Mouse (Mus musculus): ENCODE data around the gene Pnpt1.

Pnpt1 gene

DNA sequence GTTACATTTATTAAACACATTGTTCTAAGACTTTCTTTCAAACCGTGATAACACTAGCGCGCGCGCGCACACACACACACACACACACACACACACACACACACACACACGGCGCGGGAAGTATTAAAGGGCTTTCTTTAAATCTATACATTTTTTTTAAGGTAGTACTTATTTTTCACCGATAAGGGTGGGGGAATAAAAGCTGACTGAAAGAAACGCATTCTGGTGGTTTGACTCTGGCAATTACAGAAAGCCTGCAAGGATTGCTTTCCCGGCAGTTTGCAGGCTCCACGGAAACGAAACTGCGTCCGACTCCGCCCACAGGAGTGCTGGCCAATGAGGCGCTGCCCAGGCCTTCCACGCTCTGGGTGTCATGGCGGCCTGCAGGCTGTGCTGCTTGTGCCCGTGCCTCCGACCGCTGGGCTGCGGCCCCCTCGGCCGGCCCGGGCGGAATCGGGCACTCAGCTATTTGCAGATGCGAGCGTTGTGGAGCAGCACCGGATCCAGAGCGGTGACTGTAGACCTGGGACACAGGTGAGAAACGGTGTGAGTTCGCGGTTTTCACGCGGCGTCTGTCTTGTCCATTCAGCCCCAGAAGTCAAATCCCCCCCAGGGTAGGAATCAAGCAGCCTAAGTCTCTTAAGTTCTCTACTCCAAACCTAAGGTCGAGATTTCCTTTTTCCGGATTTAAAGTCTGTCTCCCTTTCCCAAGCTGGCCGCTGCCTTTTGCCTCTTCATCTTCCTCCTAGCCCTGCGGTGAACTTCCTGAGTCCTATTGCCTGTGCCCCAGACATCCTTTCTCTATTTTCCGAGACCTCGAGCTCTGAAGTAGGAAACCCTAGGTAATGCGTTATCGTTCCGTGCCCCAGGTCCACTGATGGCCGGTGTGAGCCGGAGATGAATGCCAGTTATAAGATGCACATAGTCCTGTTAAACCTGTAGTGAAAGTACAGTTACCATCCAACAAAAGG, at the start of gene Pnpt1:
Gene Pnpt1 (plus strand): TSS at position 360 of the 971 bp plus-strand sequence.
- TF ChIP-seq GATA4 (IDR thresholded peaks at IDR 0.05; ENCODE audit: insufficient replicate concordance, low read length) = no peak

DNA sequence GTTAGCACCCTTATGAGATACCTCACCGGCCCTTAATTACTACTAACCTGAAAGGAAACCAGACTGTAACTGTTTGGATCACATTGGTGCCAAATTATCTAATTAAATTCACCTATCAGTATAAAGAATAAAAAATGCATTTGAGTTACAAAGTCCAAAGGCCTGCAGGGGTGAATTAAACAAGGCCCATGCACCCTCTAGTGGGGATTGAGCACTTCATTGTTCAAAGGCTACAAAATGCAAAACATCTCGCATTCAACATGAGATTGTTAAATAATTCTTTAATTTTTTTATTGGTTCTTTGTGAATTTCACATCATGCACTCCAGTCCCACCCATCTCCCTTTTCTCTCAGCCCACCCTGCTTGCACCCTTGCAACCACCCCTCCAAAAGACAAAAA, 38.1 kb upstream of the Pnpt1 start:
- TF ChIP-seq GATA4 (IDR thresholded peaks at IDR 0.05; ENCODE audit: insufficient replicate concordance, low read length) = no peak

DNA sequence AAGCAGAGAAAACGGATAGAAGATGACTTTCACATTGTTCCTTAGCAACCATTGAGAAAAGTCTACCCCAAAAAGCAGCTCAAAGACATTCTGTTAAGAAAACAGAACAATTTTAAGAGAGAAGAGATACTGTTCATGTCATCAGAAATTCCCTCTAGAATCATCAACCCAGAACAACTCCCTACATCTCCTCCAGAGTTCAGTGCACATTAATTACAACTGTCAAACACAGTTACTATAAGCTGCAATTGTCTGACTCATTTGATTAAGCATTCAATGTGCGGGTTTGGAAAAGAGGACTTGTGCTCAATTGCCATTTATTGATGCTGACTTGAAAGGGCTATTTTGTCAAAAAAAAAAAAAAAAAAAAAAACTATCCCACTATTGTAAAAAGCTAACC, 31.6 kb upstream of the Pnpt1 start:
- no peak for TF ChIP-seq GATA4 (IDR thresholded peaks at IDR 0.05; ENCODE audit: insufficient replicate concordance, low read length)

DNA sequence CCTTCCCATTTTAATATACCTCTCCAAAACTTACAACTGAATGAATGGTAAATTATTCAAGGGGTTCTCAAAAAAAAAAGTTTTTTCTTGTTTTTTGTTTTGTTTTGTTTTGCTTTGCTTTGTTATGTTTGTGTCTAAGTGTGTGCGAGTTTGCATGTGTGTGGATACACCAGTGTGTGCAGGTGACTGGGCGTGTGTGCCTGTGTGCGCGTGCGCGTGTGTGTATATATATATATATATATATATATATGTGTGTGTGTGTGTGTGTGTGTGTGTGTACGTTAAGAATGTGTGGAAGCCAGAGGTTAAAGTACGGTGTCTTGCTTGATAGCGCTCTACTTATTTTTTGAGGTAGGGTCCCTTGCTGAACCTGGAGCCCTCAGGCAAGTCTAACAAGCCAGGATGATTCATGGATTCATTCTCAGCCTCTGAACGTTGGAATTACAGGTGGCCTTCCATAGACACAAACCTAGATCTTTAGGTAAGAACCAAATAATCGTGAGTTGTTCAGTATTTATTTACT, 621 bp upstream of the Pnpt1 start:
- no peak for TF ChIP-seq GATA4 (IDR thresholded peaks at IDR 0.05; ENCODE audit: insufficient replicate concordance, low read length)

DNA sequence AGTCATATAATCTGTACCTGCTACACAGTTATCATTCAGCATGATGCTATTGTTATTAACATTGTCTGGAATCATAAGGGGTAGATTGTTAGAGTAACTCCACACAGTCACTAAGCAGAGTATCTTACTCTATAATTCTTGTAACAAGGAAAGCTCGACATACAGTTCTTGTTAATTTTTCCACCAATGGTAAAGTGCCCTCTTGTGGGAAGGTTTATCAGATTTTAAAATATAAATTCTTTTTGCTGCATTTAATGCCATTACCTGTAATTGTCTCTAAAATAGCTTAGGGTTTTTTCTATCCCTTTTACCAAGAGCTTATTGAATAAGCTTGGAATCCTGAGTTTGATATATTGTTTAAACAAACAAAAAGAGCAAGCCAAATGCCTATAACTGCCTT, 10.1 kb downstream of the Pnpt1 start:
- TF ChIP-seq GATA4 (IDR thresholded peaks at IDR 0.05; ENCODE audit: insufficient replicate concordance, low read length) = no peak

DNA sequence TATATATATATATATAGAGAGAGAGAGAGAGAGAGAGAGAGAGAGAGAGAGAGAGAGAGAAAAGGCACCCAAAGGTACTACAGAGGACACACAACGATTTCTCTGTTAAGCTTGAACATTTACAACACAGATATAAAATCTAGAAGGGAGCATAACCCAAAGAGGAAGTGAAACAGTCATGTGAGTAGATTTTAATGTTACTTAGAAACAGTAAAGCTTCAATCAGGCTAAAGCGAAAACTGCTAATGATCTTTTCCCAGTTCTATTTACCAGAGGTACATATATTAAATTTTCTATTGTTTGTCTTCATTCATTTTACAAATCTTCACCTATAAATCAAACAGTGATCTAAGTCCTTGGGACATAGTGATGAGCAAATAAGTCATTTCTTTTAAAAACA, 18.4 kb downstream of the Pnpt1 start:
- TF ChIP-seq GATA4 (IDR thresholded peaks at IDR 0.05; ENCODE audit: insufficient replicate concordance, low read length) = no peak

DNA sequence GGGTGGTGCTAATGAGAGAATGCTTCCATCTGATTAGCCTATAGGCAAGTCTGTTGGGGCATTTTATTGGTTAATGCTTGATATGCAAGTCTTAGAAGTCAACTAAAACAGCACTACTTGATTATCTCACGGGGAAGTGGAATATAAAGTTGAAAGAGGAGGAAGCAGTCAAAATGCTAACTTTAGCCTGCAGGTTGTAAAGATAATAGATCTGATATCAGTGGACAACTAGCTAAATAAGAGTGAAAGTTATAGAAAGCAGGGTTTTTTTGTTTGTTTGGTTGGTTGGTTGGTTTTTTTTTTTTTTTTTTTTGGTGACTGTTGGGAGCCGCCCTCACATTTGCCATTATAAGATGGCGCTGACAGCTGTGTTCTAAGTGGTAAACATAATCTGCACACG, 33.0 kb downstream of the Pnpt1 start:
- no peak for TF ChIP-seq GATA4 (IDR thresholded peaks at IDR 0.05; ENCODE audit: insufficient replicate concordance, low read length)

DNA sequence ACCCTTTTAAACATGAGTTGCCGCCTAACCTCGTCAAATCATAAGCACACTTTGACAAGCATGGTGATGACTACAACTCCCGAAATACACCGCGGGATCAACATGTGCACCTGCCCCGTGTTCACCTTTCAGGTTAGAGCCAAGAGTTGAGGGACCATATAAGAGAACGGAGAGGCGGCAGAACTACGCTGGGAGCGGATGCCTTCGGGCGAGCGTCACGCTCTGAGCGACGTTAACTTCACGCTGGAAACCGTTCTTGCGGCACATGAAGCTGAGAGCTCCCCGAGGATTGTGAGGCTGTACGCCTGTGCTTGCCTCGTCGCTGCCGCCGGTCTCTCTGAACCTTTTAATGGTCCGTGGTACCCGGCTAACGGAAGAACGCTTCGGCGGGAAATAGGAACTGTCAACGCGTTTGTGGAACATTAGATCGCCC, 41.4 kb downstream of the Pnpt1 start:
- TF ChIP-seq GATA4 (IDR thresholded peaks at IDR 0.05; ENCODE audit: insufficient replicate concordance, low read length) = no peak

DNA sequence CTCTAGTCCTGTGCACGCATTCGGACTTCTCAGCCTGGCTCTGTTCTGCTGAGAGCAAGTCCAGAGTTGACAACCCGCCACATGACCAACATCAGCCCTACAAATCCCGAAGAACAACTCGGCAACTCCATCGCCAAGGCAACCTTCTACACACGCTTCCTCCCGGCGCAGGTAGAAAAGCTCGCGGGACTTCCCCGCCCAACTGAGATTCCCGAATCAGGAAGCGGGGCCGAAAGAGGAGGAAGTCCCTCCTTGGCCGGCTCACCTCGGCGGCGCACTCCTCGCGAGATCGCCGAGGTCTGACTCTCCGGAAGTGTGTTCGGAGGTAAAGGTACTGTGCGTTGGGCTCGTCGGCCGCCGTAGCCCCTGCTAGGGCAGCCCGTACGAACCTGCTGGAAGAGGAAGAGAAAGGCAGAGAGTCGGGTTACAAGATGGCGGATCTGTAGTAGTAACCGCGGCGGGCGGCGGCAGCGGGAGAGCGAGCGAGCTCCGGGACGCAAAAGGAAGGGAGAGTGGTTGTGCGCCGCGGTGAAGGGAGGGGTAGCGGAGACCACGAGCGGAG, 42.1 kb downstream of the Pnpt1 start, which contains the start of gene Ppp4r3b:
Gene Ppp4r3b (plus strand): TSS at position 328 of the 562 bp plus-strand sequence.
- TF ChIP-seq GATA4 (IDR thresholded peaks at IDR 0.05; ENCODE audit: insufficient replicate concordance, low read length) = no peak; the same call in 1 of the 2 replicates

DNA sequence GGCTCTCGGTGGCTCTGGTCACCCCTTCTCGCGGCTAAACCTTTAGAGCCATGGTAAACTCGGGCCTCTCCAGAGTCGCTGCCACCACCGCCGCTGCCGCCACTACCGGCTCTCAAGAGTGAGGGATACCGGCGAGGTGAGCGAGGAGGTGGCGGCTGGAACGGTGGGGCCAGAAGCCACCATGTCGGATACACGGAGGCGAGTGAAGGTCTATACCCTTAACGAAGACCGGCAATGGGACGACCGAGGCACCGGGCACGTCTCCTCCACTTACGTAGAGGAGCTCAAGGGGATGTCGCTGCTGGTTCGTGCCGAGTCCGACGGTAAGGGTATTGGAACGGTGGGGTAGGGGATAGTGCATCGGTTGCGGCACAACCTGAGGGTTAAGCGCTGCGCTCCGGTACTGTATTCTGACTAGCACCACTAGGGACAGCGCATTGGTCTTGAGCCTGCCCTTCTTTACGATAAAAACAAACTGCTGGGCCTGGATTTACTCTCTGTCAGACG, 42.6 kb downstream of the Pnpt1 start:
- no peak for TF ChIP-seq GATA4 (IDR thresholded peaks at IDR 0.05; ENCODE audit: insufficient replicate concordance, low read length)

DNA sequence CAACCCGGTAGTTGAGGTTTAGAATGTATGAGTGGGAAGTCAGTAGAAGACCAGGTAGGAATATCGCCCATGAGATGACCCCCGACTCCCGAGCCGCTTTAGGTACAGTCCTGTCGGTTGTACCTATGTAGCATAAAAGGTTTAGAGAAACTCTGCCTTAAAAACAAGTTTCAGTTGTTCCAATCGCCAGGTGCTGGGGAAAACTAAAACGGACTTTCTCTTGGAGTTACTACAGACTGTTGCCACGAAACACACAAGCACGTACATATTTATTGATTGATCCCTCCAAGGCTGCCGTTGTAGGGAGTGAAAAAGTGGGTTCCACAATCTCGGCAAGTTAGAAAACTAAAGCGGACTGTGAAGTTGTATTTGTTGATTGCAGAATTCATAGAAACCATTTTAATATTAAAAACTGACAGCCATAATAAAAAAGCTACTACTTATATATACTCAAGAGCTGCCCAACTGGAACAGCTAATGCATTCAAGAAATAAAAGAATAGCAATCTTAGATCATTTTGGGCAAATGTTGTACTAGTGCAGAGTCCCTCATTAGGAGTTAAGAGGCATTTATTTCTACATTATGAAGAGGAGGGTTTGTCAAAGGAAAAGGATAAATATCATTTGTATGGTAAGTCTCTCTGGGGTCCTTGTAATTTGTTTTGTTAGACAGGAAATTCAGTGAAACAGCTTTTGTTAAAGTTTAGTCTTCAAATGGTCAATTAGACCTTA, 43.3 kb downstream of the Pnpt1 start:
- no peak for TF ChIP-seq GATA4 (IDR thresholded peaks at IDR 0.05; ENCODE audit: insufficient replicate concordance, low read length)

DNA sequence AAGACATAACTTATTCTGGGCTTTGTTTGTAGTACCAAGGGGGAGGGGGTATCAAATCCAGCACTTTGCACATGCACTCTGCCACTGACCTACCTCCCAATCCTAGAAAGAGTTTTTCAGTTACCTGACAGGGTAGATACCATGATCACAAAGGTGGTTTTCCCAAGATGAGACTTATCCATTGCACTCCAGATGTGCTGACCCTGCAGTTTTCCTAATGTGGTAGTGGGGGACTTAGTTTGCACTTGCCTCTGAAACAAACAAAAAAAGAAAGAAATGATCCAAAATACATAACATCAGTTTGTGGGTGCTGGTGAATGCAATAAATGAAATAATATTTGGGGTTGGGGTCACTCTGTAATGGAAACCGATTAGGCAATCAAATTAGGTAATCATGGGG, 48.8 kb downstream of the Pnpt1 start:
- TF ChIP-seq GATA4 (IDR thresholded peaks at IDR 0.05; ENCODE audit: insufficient replicate concordance, low read length) = no peak

DNA sequence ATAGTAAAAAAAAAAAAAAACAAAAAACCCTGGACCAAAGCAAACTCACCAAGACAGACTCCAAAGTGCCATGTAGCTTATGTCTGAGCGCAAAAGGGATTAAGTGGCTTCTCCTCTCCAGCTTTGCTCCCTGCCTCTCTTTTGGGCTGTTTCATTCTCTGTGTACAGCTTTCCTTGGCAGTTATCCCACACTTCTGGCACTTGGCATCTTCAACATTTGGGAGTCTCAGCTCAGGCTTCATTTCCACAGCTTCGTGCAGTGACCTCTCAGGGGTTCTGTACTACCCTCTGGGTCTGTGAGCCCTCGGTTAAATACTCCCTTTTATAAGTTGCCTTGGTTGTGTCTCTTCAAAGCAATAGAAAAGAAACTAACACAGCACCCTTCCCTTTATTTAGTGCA, 50.1 kb downstream of the Pnpt1 start:
- TF ChIP-seq GATA4 (IDR thresholded peaks at IDR 0.05; ENCODE audit: insufficient replicate concordance, low read length) = no peak

DNA sequence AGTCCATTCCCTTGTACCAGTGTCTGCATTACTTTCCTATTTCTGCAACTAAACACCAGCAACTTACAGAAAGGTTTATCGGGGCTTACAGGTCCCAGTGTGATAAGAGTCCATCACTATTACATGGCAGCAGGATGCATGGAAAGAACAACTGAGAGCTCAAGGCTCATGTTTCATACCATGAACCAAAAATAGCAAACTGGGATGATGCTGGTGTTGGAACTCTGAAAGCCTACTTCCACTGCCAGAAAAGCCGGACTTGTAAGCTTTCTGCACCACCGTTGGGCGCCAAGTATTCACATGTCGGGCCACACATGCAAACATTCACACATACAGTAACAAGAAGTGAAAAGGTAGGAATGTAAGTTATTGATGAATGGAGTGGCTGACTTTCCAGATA, 51.2 kb downstream of the Pnpt1 start:
- no peak for TF ChIP-seq GATA4 (IDR thresholded peaks at IDR 0.05; ENCODE audit: insufficient replicate concordance, low read length)

DNA sequence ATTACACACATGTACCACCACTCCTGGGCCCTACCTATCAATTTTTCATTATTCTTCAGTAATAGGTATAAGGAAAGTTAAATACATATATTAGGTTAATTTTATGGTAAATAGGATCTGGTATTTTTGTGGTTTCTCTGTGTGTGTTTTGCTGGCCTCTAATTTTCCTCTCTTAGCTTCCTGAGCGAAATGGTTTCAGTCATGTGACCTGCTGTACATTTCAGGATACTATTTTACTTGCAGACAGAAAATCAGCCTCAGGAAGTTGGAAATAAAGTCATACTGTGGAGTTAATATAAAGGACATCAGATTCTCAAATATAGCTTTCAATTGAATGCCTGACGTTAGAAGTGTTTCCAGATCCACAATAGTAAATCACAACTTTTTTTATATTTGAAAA, 58.4 kb downstream of the Pnpt1 start:
- TF ChIP-seq GATA4 (IDR thresholded peaks at IDR 0.05; ENCODE audit: insufficient replicate concordance, low read length) = no peak
